Mouse (Mus musculus) ES-Bruce4 (cell line): ENCODE data around the gene Rbms3. TPM values are rescaled to one million over a fixed set of nuclear protein-coding genes. Genes with fewer than 3 reads are reported as not detected.

Source experiments
- H3K27ac ChIP-seq: 2 replicates; pipeline ENCODE4 v1.5.1; 2012; ENCODE audit warnings: low read length, inconsistent platforms; ENCODE audit not compliant: insufficient read depth
- H3K27me3 ChIP-seq: 2 replicates; pipeline ENCODE4 v1.6.1; 2012; ENCODE audit warnings: mild to moderate bottlenecking, low read length, inconsistent platforms; ENCODE audit not compliant: control insufficient read depth, poor library complexity, insufficient read depth, severe bottlenecking
- H3K36me3 ChIP-seq: 2 replicates; pipeline ENCODE4 v1.6.1; 2012; ENCODE audit warnings: inconsistent platforms, mild to moderate bottlenecking, low read length, moderate library complexity; ENCODE audit not compliant: control insufficient read depth, poor library complexity, insufficient read depth, severe bottlenecking
- H3K4me1 ChIP-seq: one replicate; pipeline ENCODE4 v1.8.1; 2011; ENCODE audit warnings: low read length; ENCODE audit not compliant: control insufficient read depth, insufficient read depth
- H3K4me3 ChIP-seq: 2 replicates; pipeline ENCODE4 v1.5.1; 2011; ENCODE audit warnings: low read depth, mild to moderate bottlenecking, low read length
- H3K9ac ChIP-seq: 2 replicates; pipeline ENCODE4 v1.6.1; 2012; ENCODE audit warnings: low read depth, mild to moderate bottlenecking, inconsistent platforms; ENCODE audit not compliant: poor library complexity, severe bottlenecking
- H3K9me3 ChIP-seq: replicated peaks from 2 replicates; pipeline ENCODE4 v1.6.1; 2012; ENCODE audit warnings: mild to moderate bottlenecking, low read length, inconsistent platforms; ENCODE audit not compliant: control insufficient read depth, poor library complexity, insufficient read depth, severe bottlenecking
- CTCF ChIP-seq: IDR thresholded peaks from one replicate; pipeline ENCODE4 v1.8.1; 2011; ENCODE audit warnings: low read depth, low read length
- EP300 ChIP-seq: IDR thresholded peaks from 2 replicates; pipeline ENCODE4 v1.6.1; 2011; ENCODE audit warnings: low read depth, low read length; ENCODE audit not compliant: insufficient read depth
- POLR2A ChIP-seq: IDR thresholded peaks from one replicate; pipeline ENCODE4 v1.8.1; 2011; ENCODE audit warnings: low read length; ENCODE audit not compliant: insufficient read depth
- polyA plus RNA-seq: library from polyadenylated mRNA; stranded (reverse); fragments of >200 nt; gene quantifications from 2 replicates; pipeline ENCODE4 v1.2.4, GENCODE M21; 2011; ENCODE audit warnings: low read depth; ENCODE audit not compliant: missing spikeins, insufficient read depth, insufficient read length

The Rbms3 gene
- polyA plus RNA-seq, 1 experiment = 1.8 TPM

DNA sequence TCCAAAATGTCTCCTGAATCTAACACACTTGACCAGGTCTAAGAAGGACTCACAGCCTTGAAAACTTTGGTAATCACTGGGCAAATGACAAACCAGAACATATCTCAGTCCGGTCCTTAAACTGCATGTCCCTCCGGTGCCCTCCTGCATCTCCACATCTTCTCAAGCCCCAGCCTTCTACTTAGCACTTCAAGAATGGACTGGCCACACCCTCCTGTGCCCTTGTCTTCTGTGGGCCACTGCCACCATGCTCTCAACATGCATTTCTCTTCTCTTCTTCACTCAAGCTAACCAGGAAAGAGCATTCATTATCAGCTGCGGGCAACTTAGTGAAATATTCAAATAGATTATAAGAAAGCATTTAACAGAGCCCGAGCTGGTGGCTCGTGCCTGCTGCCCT lies 529.5 kb downstream of the Rbms3 start:
- Histone ChIP-seq H3K9ac (no peak overlapping the region), H3K27me3 (no peaks in the 10 kb centered on the region), H3K4me1 (no peaks in the 10 kb centered on the region), H3K27ac (no peak overlapping the region), H3K9me3 (no peaks in the 10 kb centered on the region), H3K36me3 (no peaks in the 10 kb centered on the region), H3K4me3 (no peak overlapping the region)
- no peak for TF ChIP-seq CTCF
- no peak for TF ChIP-seq EP300
- no peak for TF ChIP-seq POLR2A

GRCm38 (mm10) chr9:117093551-117093950 lies 536.2 kb downstream of the Rbms3 start:
- Histone ChIP-seq H3K4me3 (no peak overlapping the region), H3K27ac (no peak overlapping the region)

GRCm38 (mm10) chr9:117092177-117092555 lies 537.5 kb downstream of the Rbms3 start:
- Histone ChIP-seq H3K36me3 (no peaks in the 10 kb centered on the region), H3K27me3 (no peaks in the 10 kb centered on the region), H3K4me3 (no peak overlapping the region), H3K4me1 (no peaks in the 10 kb centered on the region), H3K27ac (no peak overlapping the region), H3K9ac (no peak overlapping the region), H3K9me3 (peaks cover 6% of the 10 kb centered on the region; the same call in 1 of the 2 replicates)
- no peak for TF ChIP-seq POLR2A
- TF ChIP-seq CTCF = no peak
- no peak for TF ChIP-seq EP300

More at GRCm38 (mm10) chr9:117093551-117093950, 536.2 kb downstream of the Rbms3 start:
- Histone ChIP-seq H3K9ac (no peak overlapping the region), H3K4me1 (no peaks in the 10 kb centered on the region), H3K27me3 (no peaks in the 10 kb centered on the region), H3K9me3 (peaks cover 6% of the 10 kb centered on the region; the same call in 1 of the 2 replicates), H3K36me3 (no peaks in the 10 kb centered on the region)
- TF ChIP-seq POLR2A (no peak), EP300 (no peak), CTCF (no peak)

- Histone ChIP-seq H3K9me3 (peaks cover 6% of the 10 kb centered on the region; the same call in 1 of the 2 replicates), H3K4me1 (no peaks in the 10 kb centered on the region), H3K9ac (no peak overlapping the region), H3K27me3 (no peaks in the 10 kb centered on the region), H3K27ac (no peak overlapping the region), H3K4me3 (no peak overlapping the region), H3K36me3 (no peaks in the 10 kb centered on the region)
- TF ChIP-seq EP300 = no peak
- no peak for TF ChIP-seq CTCF
- no peak for TF ChIP-seq POLR2A
Observed at GRCm38 (mm10) chr9:117091253-117092176, 538.2 kb downstream of the Rbms3 start.

GRCm38 (mm10) chr9:117089409-117090147 lies 540.1 kb downstream of the Rbms3 start:
- H3K27me3 ChIP-seq = no peaks in the 10 kb centered on the region
- H3K36me3 ChIP-seq = no peaks in the 10 kb centered on the region
- H3K9me3 ChIP-seq = peaks cover 6% of the 10 kb centered on the region; the same call in 1 of the 2 replicates
- no peak overlapping the region for H3K9ac ChIP-seq
- H3K4me1 ChIP-seq = no peaks in the 10 kb centered on the region
- H3K4me3 ChIP-seq = no peak overlapping the region
- no peak overlapping the region for H3K27ac ChIP-seq
- TF ChIP-seq CTCF (no peak), POLR2A (no peak), EP300 (no peak)
